Comparison of ENCODE assay signal across 20 mouse cellular contexts in genomic region chr7:110372529-110372928, GRCm38 (mm10).
DNase-seq lines count a peak whose midpoint lies in the region; ATAC-seq and TF ChIP-seq lines count a peak whose summit lies in the region.
"Had no signal": no experiment of that assay in that cellular context is flagged by ENCODE, and none has a peak within 500 bp of the region (broad histone marks: within the 10 kb centered on the region; RNA-seq: fewer than 3 reads in every experiment).

No protein-coding gene starts in this region.

- no peak overlapping the region for H3K4me2 ChIP-seq in liver, postnatal 0 days (ENCODE audit: low read depth, low read length)
- H3K4me2 ChIP-seq: embryonic facial prominence, embryonic 12.5 days; forebrain, embryonic 15.5 days; heart, embryonic 13.5 days; hindbrain, embryonic 12.5 days had no signal

- peaks cover 21% of the 10 kb centered on the region for H3K36me3 ChIP-seq in liver, adult 2 months (ENCODE audit: control insufficient read depth, insufficient read depth, low read length)
- H3K36me3 ChIP-seq in liver, postnatal 0 days (replicated peaks; ENCODE audit: insufficient read depth, low read length) = peaks cover 4% of the 10 kb centered on the region; the same call in 1 of the 2 replicates
- H3K36me3 ChIP-seq: G1E had no signal

- no peak overlapping the region for H3K4me3 ChIP-seq in liver, adult 2 months (ENCODE audit: insufficient read depth, low read depth, low read length)
- H3K4me3 ChIP-seq in liver, postnatal 0 days (ENCODE audit: low read depth, low read length) = no peak overlapping the region
- peak overlapping the region; percentile 27 for H3K4me3 ChIP-seq in bone marrow macrophage, adult 2 months (ENCODE audit: insufficient read depth, low read length)
- H3K4me3 ChIP-seq: embryonic facial prominence, embryonic 12.5 days; forebrain, embryonic 15.5 days; heart, embryonic 13.5 days; hindbrain, embryonic 12.5 days had no signal

- H3K9ac ChIP-seq in liver, adult 2 months (ENCODE audit: low read depth, low read length) = no peak overlapping the region
- no peak overlapping the region for H3K9ac ChIP-seq in liver, postnatal 0 days (replicated peaks)
- H3K9ac ChIP-seq: embryonic facial prominence, embryonic 12.5 days; forebrain, embryonic 15.5 days; heart, embryonic 13.5 days; hindbrain, embryonic 12.5 days had no signal

- no peak overlapping the region for H3K27ac ChIP-seq in liver, adult 2 months (replicated peaks; ENCODE audit: insufficient read depth, low read depth, low read length)
- H3K27ac ChIP-seq in liver, postnatal 0 days (ENCODE audit: low read depth) = no peak overlapping the region
- H3K27ac ChIP-seq in bone marrow macrophage, adult 2 months (ENCODE audit: insufficient read depth, low read depth, low read length) = peak overlapping the region; percentile 90
- H3K27ac ChIP-seq: embryonic facial prominence, embryonic 12.5 days; forebrain, embryonic 15.5 days; heart, embryonic 13.5 days; hindbrain, embryonic 12.5 days; hindbrain, postnatal 0 days had no signal

- DNase-seq in liver, adult 2 months (ENCODE audit: extremely low read depth, low read depth, low spot score) = peak; percentile 23
- no peak for DNase-seq in liver, postnatal 0 days
- DNase-seq in right cerebral cortex, postnatal 10 days (ENCODE audit: low spot score in 2 of 2) = no peak
- no peak for DNase-seq in thymus, postnatal 36 days
- no peak for DNase-seq in right cerebral cortex, adult 2 months (ENCODE audit: low spot score in 2 of 2)
- DNase-seq: adrenal gland, adult 8-10 months; adrenal gland, postnatal 36 days; cerebellum, adult 11 months; cerebellum, adult 8-10 months; cerebellum, postnatal 14 days; gastrocnemius, postnatal 10 days; heart, postnatal 36 days had no signal

- H3K27me3 ChIP-seq in liver, adult 2 months (ENCODE audit: control insufficient read depth, insufficient read depth, low read length) = no peaks in the 10 kb centered on the region
- no peaks in the 10 kb centered on the region for H3K27me3 ChIP-seq in liver, postnatal 0 days (ENCODE audit: insufficient read depth, low read length)
- H3K27me3 ChIP-seq: embryonic facial prominence, embryonic 12.5 days; forebrain, embryonic 15.5 days; heart, embryonic 13.5 days; hindbrain, embryonic 12.5 days had no signal

- no peak for TF ChIP-seq POLR2A in liver, adult 2 months (IDR thresholded peaks at IDR 0.05; ENCODE audit: extremely low read depth, insufficient read depth, low read length)
- TF ChIP-seq POLR2A in bone marrow macrophage, adult 2 months (IDR thresholded peaks at IDR 0.05; ENCODE audit: borderline replicate concordance, low read depth, low read length) = no peak

- TF ChIP-seq CTCF in liver, adult 2 months (IDR thresholded peaks at IDR 0.05; ENCODE audit: low read depth, low read length) = no peak
- TF ChIP-seq CTCF in liver, postnatal 0 days (IDR thresholded peaks at IDR 0.05; ENCODE audit: low read depth) = no peak
- TF ChIP-seq CTCF in bone marrow macrophage, adult 2 months (IDR thresholded peaks at IDR 0.05; ENCODE audit: low read depth, low read length) = no peak

- H3K79me2 ChIP-seq in liver, adult 2 months (ENCODE audit: control insufficient read depth, insufficient read depth, low read length) = no peaks in the 10 kb centered on the region

- no peak for ATAC-seq in liver, postnatal 0 days
- peak; percentile 85 for ATAC-seq in megakaryocyte, adult 5-6 weeks (ENCODE audit: poor library complexity, severe bottlenecking)
- ATAC-seq: forebrain, embryonic 15.5 days; hindbrain, postnatal 0 days had no signal

- H3K9me3 ChIP-seq in liver, postnatal 0 days (ENCODE audit: low read length) = no peaks in the 10 kb centered on the region
- H3K9me3 ChIP-seq: embryonic facial prominence, embryonic 12.5 days; forebrain, embryonic 15.5 days; G1E; heart, embryonic 13.5 days; hindbrain, embryonic 12.5 days had no signal

- 72% methylated on average over 4 of the region's 4 CpGs for WGBS in liver, adult 2 months
- 51% methylated on average over 4 of the region's 4 CpGs for WGBS in liver, postnatal 0 days (ENCODE audit: insufficient replicate concordance)

- no peak for TF ChIP-seq EP300 in liver, postnatal 0 days (IDR thresholded peaks at IDR 0.05; ENCODE audit: low read depth)

- H3K4me1 ChIP-seq in liver, adult 2 months (ENCODE audit: control insufficient read depth, insufficient read depth, low read length) = no peaks in the 10 kb centered on the region
- no peaks in the 10 kb centered on the region for H3K4me1 ChIP-seq in liver, postnatal 0 days (ENCODE audit: insufficient read depth)
- peaks cover 17% of the 10 kb centered on the region for H3K4me1 ChIP-seq in bone marrow macrophage, adult 2 months (ENCODE audit: control insufficient read depth, insufficient read depth, low read length)
- H3K4me1 ChIP-seq: embryonic facial prominence, embryonic 12.5 days; forebrain, embryonic 15.5 days; heart, embryonic 13.5 days; hindbrain, embryonic 12.5 days had no signal
